Mouse (Mus musculus) hematopoietic stem cell, adult 5-6 weeks (primary cell): Measurements from ENCODE around the gene Serpina9. TPM values are rescaled to one million over a fixed set of nuclear protein-coding genes. Genes with fewer than 3 reads are reported as not detected.

ENCODE experiments used
- ATAC-seq, 2 experiments: fragments of 125-278 bp in 1 of 2; replicated peaks in 1 of 2; 2 replicates each; pipeline ENCODE4 v1.8.0; 2016 to 2017; ENCODE audit warnings: inconsistent platforms in 2 of 2, mild to moderate bottlenecking in 2 of 2, moderate number of reproducible peaks in 2 of 2, low read depth in 1 of 2, moderate TSS enrichment in 1 of 2; ENCODE audit not compliant: low FRiP score in 2 of 2, poor library complexity in 2 of 2, severe bottlenecking in 2 of 2, insufficient read depth in 1 of 2, low TSS enrichment in 1 of 2
- total RNA-seq: library from RNA; stranded (forward); fragments of 172-1452, 232-1000 nt; gene quantifications from 2 replicates; pipeline ENCODE4 v1.2.3, GENCODE M21; 2017

Serpina9 gene
- total RNA-seq: not detected in 2 replicates

GRCm38 (mm10) chr12:104013620-104014019 is at the start of gene Serpina9:
Gene Serpina9, minus strand, starts transcription at chr12:104013755.
- ATAC-seq: no peak

- ATAC-seq: peak; percentile 88
Observed at GRCm38 (mm10) chr12:104061862-104062261, 48.3 kb upstream of the Serpina9 start.

GRCm38 (mm10) chr12:104060126-104060525 is 46.6 kb upstream of the Serpina9 start:
- ATAC-seq: no peak

- no peak for ATAC-seq
Observed at GRCm38 (mm10) chr12:104057531-104057930, 44.0 kb upstream of the Serpina9 start.

- peak; percentile 33 to 43; a peak in 3 of 4 replicates for ATAC-seq
Observed at GRCm38 (mm10) chr12:104057050-104057449, 43.5 kb upstream of the Serpina9 start.

- ATAC-seq: no peak
Observed at GRCm38 (mm10) chr12:104055755-104056154, 42.2 kb upstream of the Serpina9 start.

GRCm38 (mm10) chr12:104053995-104054394 is 40.4 kb upstream of the Serpina9 start:
- ATAC-seq: no peak

- no peak for ATAC-seq
Observed at GRCm38 (mm10) chr12:104045713-104046112, 32.2 kb upstream of the Serpina9 start.

GRCm38 (mm10) chr12:104044343-104044742 is 30.8 kb upstream of the Serpina9 start, which contains the start of gene Serpina12:
Gene Serpina12, minus strand, starts transcription at chr12:104044443.
- no peak for ATAC-seq

GRCm38 (mm10) chr12:104042753-104043152 is 29.2 kb upstream of the Serpina9 start:
- ATAC-seq: no peak

GRCm38 (mm10) chr12:104041401-104041800 is 27.8 kb upstream of the Serpina9 start:
- ATAC-seq: no peak

GRCm38 (mm10) chr12:104038181-104038580 is 24.6 kb upstream of the Serpina9 start:
- no peak for ATAC-seq

GRCm38 (mm10) chr12:104033752-104034151 is 20.2 kb upstream of the Serpina9 start:
- no peak for ATAC-seq

- ATAC-seq: peak; percentile 69 to 78
Observed at GRCm38 (mm10) chr12:104029986-104030385, 16.4 kb upstream of the Serpina9 start.

GRCm38 (mm10) chr12:104015280-104015679 is 1.7 kb upstream of the Serpina9 start:
- 0 out of 4 replicates have a peak, but pooled peaks of 1 of the 2 experiments have one; percentile 36 for ATAC-seq

GRCm38 (mm10) chr12:104004689-104005088 is 8.9 kb downstream of the Serpina9 start:
- ATAC-seq: no peak

GRCm38 (mm10) chr12:104003238-104003612 is 10.3 kb downstream of the Serpina9 start:
- ATAC-seq: peak; percentile 37 to 70; a peak in 3 of 4 replicates

- no peak for ATAC-seq
Observed at GRCm38 (mm10) chr12:104002569-104003237, 10.9 kb downstream of the Serpina9 start.

- ATAC-seq: peak; percentile 29 to 42; a peak in 1 of 4 replicates
Observed at GRCm38 (mm10) chr12:104000594-104000993, 13.0 kb downstream of the Serpina9 start.
